Mouse (Mus musculus): ENCODE results near the gene Pdlim1.
"Not testable (repeated sequence)": the region's sequence is repeated elsewhere in the genome, so short reads cannot be mapped to it uniquely, and the experiment has no call there.

- not testable (repeated sequence) for TF ChIP-seq POLR2A (IDR thresholded peaks at IDR 0.05; ENCODE audit: borderline replicate concordance, low read depth, low read length); CTCF (IDR thresholded peaks at IDR 0.05; ENCODE audit: low read depth, low read length)
Observed at GRCm38 (mm10) chr19:40222307-40222706, 49.3 kb downstream of the Pdlim1 start.

All from bone marrow macrophage, adult 2 months (primary cell).